Mouse (Mus musculus): Measurements from ENCODE around the gene Mctp2.

- TF ChIP-seq CTCF (IDR thresholded peaks at IDR 0.05; ENCODE audit: low read depth) (no peak), EP300 (optimal IDR thresholded peaks at IDR 0.05) (no peak)
Measured at GRCm38 (mm10) chr7:72210201-72210600, 96.2 kb downstream of the Mctp2 start.
